Comparison of ENCODE assay signal across 1 mouse cellular context in the genomic region with DNA sequence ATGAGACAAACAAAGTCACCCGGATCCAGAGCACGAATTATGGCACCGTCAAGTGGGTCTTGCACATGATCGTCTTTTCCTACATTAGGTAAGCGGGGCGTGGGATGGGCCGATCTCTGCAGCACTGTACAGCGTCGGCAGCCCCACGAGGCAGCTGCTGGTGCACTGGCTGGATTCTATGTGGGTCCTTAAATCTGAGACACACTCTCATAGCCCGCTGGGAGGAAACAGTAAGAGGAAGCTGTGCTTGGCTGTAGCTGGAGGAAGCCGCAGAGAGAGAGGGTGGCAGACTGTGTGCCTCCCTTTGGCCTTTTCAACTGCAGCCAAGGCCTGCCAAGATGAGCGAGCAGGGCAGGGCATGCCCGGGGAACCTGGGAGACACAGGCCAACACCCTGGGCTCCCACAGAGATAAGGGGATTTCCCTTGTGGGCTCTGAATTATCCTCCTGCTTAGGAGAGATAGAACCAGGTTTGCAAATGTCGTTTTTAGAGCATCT.
TF ChIP-seq lines count a peak whose summit lies in the region.

No protein-coding gene starts in this region.

TF ChIP-seq in CH12.LX, 34 proteins besides CTCF, POLR2A, EP300 and RAD21 (continued from another document):
- 0 out of 2 replicates have a peak, but pooled peaks have one; percentile 36 for TF ChIP-seq UBTF (IDR thresholded peaks at IDR 0.05; ENCODE audit: low read depth, low read length)
- TF ChIP-seq HCFC1 (IDR thresholded peaks at IDR 0.05; ENCODE audit: low read depth, low read length) = no peak
- no peak for TF ChIP-seq GABPA (IDR thresholded peaks at IDR 0.05; ENCODE audit: insufficient replicate concordance, low read depth, low read length)
- TF ChIP-seq MYC (IDR thresholded peaks at IDR 0.05; ENCODE audit: low read depth, low read length) = no peak
